Mouse (Mus musculus) erythroblast, embryonic 14.5 days (primary cell): ENCODE data around the gene Dedd. TPM values are rescaled to one million over a fixed set of nuclear protein-coding genes. Genes with fewer than 3 reads are reported as not detected.

Source experiments
- H3K27me3 ChIP-seq: 2 replicates; pipeline ENCODE4 v1.6.1; 2012; ENCODE audit warnings: inconsistent platforms; ENCODE audit not compliant: control insufficient read depth
- H3K36me3 ChIP-seq: 2 replicates; pipeline ENCODE4 v1.6.1; 2012; ENCODE audit warnings: mild to moderate bottlenecking, inconsistent platforms; ENCODE audit not compliant: control insufficient read depth
- H3K4me1 ChIP-seq: 2 replicates; pipeline ENCODE4 v1.6.1; 2012; ENCODE audit warnings: inconsistent platforms; ENCODE audit not compliant: control insufficient read depth
- H3K4me3 ChIP-seq: replicated peaks from 2 replicates; pipeline ENCODE3; 2012; ENCODE audit warnings: moderate library complexity, mild to moderate bottlenecking, inconsistent platforms
- H3K9me3 ChIP-seq: 2 replicates; pipeline ENCODE4 v1.6.1; 2012; ENCODE audit warnings: low read length, inconsistent platforms, mixed read lengths; ENCODE audit not compliant: control insufficient read depth
- GATA1 ChIP-seq: IDR thresholded peaks from 2 replicates; pipeline ENCODE4 v1.6.1; 2012; ENCODE audit warnings: low read length, inconsistent platforms, mixed read lengths
- TAL1 ChIP-seq: IDR thresholded peaks from 3 replicates; pipeline ENCODE4 v1.6.1; 2012; ENCODE audit warnings: low read length, inconsistent platforms, mixed read lengths
- polyA plus RNA-seq: library from polyadenylated mRNA; stranded (reverse); fragments of >175 nt; gene quantifications from 2 replicates; pipeline ENCODE4 v1.2.3, GENCODE M21; 2012

Gene Dedd
- polyA plus RNA-seq, 1 experiment = 1.6 TPM

GRCm38 (mm10) chr1:171372880-171373279 is 43.9 kb downstream of the Dedd start:
- H3K27me3 ChIP-seq = peaks cover 17% of the 10 kb centered on the region
- no peak overlapping the region for H3K4me3 ChIP-seq
- no peaks in the 10 kb centered on the region for H3K9me3 ChIP-seq
- H3K36me3 ChIP-seq = no peaks in the 10 kb centered on the region
- TF ChIP-seq TAL1 = no peak
- no peak for TF ChIP-seq GATA1
- peaks cover 7% of the 10 kb centered on the region for H3K4me1 ChIP-seq

- H3K36me3 ChIP-seq = no peaks in the 10 kb centered on the region
- no peak for TF ChIP-seq GATA1
- TF ChIP-seq TAL1 = no peak
- no peaks in the 10 kb centered on the region for H3K9me3 ChIP-seq
- H3K27me3 ChIP-seq = peaks cover 17% of the 10 kb centered on the region
- no peak overlapping the region for H3K4me3 ChIP-seq
- H3K4me1 ChIP-seq = peaks cover 7% of the 10 kb centered on the region
Measured at GRCm38 (mm10) chr1:171373946-171374345, 45.0 kb downstream of the Dedd start.

GRCm38 (mm10) chr1:171375646-171376097 is 46.7 kb downstream of the Dedd start:
- Histone ChIP-seq H3K27me3 (peaks cover 27% of the 10 kb centered on the region), H3K36me3 (no peaks in the 10 kb centered on the region), H3K4me1 (peaks cover 9% of the 10 kb centered on the region), H3K9me3 (no peaks in the 10 kb centered on the region), H3K4me3 (no peak overlapping the region)
- no peak for TF ChIP-seq TAL1
- no peak for TF ChIP-seq GATA1

GRCm38 (mm10) chr1:171378298-171378697 is 49.4 kb downstream of the Dedd start:
- Histone ChIP-seq H3K9me3 (no peaks in the 10 kb centered on the region), H3K27me3 (peaks cover 28% of the 10 kb centered on the region), H3K4me1 (peaks cover 9% of the 10 kb centered on the region), H3K36me3 (no peaks in the 10 kb centered on the region), H3K4me3 (no peak overlapping the region)
- TF ChIP-seq GATA1 (no peak), TAL1 (no peak)

GRCm38 (mm10) chr1:171379935-171380599 is 51.1 kb downstream of the Dedd start:
- H3K9me3 ChIP-seq = no peaks in the 10 kb centered on the region
- H3K36me3 ChIP-seq = no peaks in the 10 kb centered on the region
- H3K4me3 ChIP-seq = no peak overlapping the region
- peaks cover 28% of the 10 kb centered on the region for H3K27me3 ChIP-seq
- H3K4me1 ChIP-seq = peaks cover 7% of the 10 kb centered on the region
- no peak for TF ChIP-seq TAL1

- Histone ChIP-seq H3K9me3 (no peaks in the 10 kb centered on the region), H3K27me3 (peaks cover 26% of the 10 kb centered on the region), H3K4me1 (peaks cover 2% of the 10 kb centered on the region; the same call in 1 of the 2 replicates), H3K36me3 (no peaks in the 10 kb centered on the region), H3K4me3 (no peak overlapping the region)
- TF ChIP-seq GATA1 (no peak), TAL1 (no peak)
Measured at GRCm38 (mm10) chr1:171382096-171382620, 53.2 kb downstream of the Dedd start.

- TF ChIP-seq GATA1 = no peak
- TF ChIP-seq TAL1 = no peak
- H3K4me1 ChIP-seq = peaks cover 10% of the 10 kb centered on the region
- peaks cover 23% of the 10 kb centered on the region for H3K27me3 ChIP-seq
- H3K9me3 ChIP-seq = no peaks in the 10 kb centered on the region
- no peak overlapping the region for H3K4me3 ChIP-seq
- no peaks in the 10 kb centered on the region for H3K36me3 ChIP-seq
Measured at GRCm38 (mm10) chr1:171384361-171384760, 55.4 kb downstream of the Dedd start.

GRCm38 (mm10) chr1:171385171-171385570 is 56.2 kb downstream of the Dedd start:
- no peak overlapping the region for H3K4me3 ChIP-seq
- H3K9me3 ChIP-seq = no peaks in the 10 kb centered on the region
- peaks cover 14% of the 10 kb centered on the region for H3K4me1 ChIP-seq
- no peaks in the 10 kb centered on the region for H3K36me3 ChIP-seq
- no peak for TF ChIP-seq TAL1
- TF ChIP-seq GATA1 = no peak
- peaks cover 15% of the 10 kb centered on the region for H3K27me3 ChIP-seq

GRCm38 (mm10) chr1:171387099-171387498 is 58.2 kb downstream of the Dedd start:
- Histone ChIP-seq H3K4me1 (peaks cover 12% of the 10 kb centered on the region), H3K9me3 (no peaks in the 10 kb centered on the region)

More at GRCm38 (mm10) chr1:171387099-171387498, 58.2 kb downstream of the Dedd start:
- Histone ChIP-seq H3K4me3 (no peak overlapping the region), H3K27me3 (peaks cover 3% of the 10 kb centered on the region; the same call in 1 of the 2 replicates), H3K36me3 (no peaks in the 10 kb centered on the region)
- TF ChIP-seq GATA1 (no peak), TAL1 (no peak)
